Comparison of ENCODE assay signal across 8 mouse cellular contexts in genomic region chr2:156196302-156197128, GRCm38 (mm10). TPM values are rescaled to one million over a fixed set of nuclear protein-coding genes. Genes with fewer than 3 reads are reported as not detected.
DNase-seq lines count a peak whose midpoint lies in the region; ATAC-seq and TF ChIP-seq lines count a peak whose summit lies in the region.

TSS of gene Phf20 (plus strand) at chr2:156196466.

- POLR2A ChIA-PET in Patski (lab: Charles Lee), result interaction anchor here (0.5 to 2.9 kb wide), 4 partner anchors 9 to 210 kb away, joined by 3 to 24 read pairs (median 3); partner anchors contain the start of gene Rbm39

- DNase-seq in Patski (ENCODE audit: low read depth, low spot score), result peak; percentile 60
- DNase-seq in cerebellum, postnatal 14 days, result peak; percentile 99
- DNase-seq in frontal cortex, postnatal 25 days (ENCODE audit: low spot score in 2 of 2), result peak; percentile 94 to 95
- DNase-seq in hindbrain, embryonic 14.5 days (ENCODE audit: low spot score), result peak; percentile 92
- peak; percentile 95 for DNase-seq in left cerebral cortex, adult 11 months (ENCODE audit: low spot score)
- DNase-seq in lung, postnatal 4 days, result peak; percentile 98 to 99
- peak; percentile 91 for DNase-seq in retina, postnatal 7 days (ENCODE audit: low read depth, low spot score)
- DNase-seq in urinary bladder, adult 2 months (ENCODE audit: low spot score), result peak; percentile 91

- no peaks in the 10 kb centered on the region for H3K27me3 ChIP-seq in Patski
- no peaks in the 10 kb centered on the region for H3K27me3 ChIP-seq in hindbrain, embryonic 14.5 days (ENCODE audit: control insufficient read depth, insufficient read depth, low read length)

- peak within 1 kb of the TSS; percentile 66 for H3K4me2 ChIP-seq in hindbrain, embryonic 14.5 days (replicated peaks)

- ATAC-seq in Patski, result peak; percentile 96
- ATAC-seq in hindbrain, embryonic 14.5 days (ENCODE audit: low FRiP score), result peak; percentile 97

- no peaks in the 10 kb centered on the region for H3K9me3 ChIP-seq in hindbrain, embryonic 14.5 days (ENCODE audit: control insufficient read depth, low read length)

- H3K4me1 ChIP-seq in hindbrain, embryonic 14.5 days (replicated peaks; ENCODE audit: control insufficient read depth, insufficient read depth, low read length), result peaks cover 32% of the 10 kb centered on the region

- no peak for TF ChIP-seq CTCF in Patski (IDR thresholded peaks at IDR 0.05)

- H3K36me3 ChIP-seq in hindbrain, embryonic 14.5 days (replicated peaks; ENCODE audit: control insufficient read depth, insufficient read depth), result 0 out of 2 replicates have a peak, but pooled peaks cover 4% of the 10 kb centered on the region

- peak within 1 kb of the TSS; percentile 84 for H3K9ac ChIP-seq in hindbrain, embryonic 14.5 days

- CTCF ChIA-PET in Patski (lab: Charles Lee), result no interaction called here

- peak within 1 kb of the TSS; percentile 66 for H3K4me3 ChIP-seq in hindbrain, embryonic 14.5 days (replicated peaks; ENCODE audit: low read length)

- WGBS in hindbrain, embryonic 14.5 days, result under 1% methylated on average over 79 of the region's 88 CpGs

- in situ Hi-C loops in Patski (cut with MboI; ENCODE audit: low pct_unique_long_range_greater_than_20kb), result no loop called here

- H3K27ac ChIP-seq in hindbrain, embryonic 14.5 days, result peak within 1 kb of the TSS; percentile 95

RNA-seq across cellular contexts. Expression of gene Phf20, which starts in this region (rescaled TPM):
- polyA plus RNA-seq in Patski (2021), result 37.6 TPM
- polyA plus RNA-seq in hindbrain, embryonic 14.5 days (2014; fragmentation: Nextera tagmentation; extraction: Ambion mirVana), result 107 and 117 TPM in 2 replicates
- polyA plus RNA-seq in urinary bladder, adult 2 months (2012; rRNA removed), result 13.2 and 15.4 TPM in 2 replicates

Comparison
In these comparisons a context has a peak if more than half of its experiments do, and no peak if none do; other contexts are left out.
1. Peak in every context shown above with its lines: DNase-seq, ATAC-seq, H3K4me3 ChIP-seq and H3K27ac ChIP-seq.